Mouse (Mus musculus) testis, adult 2 months (tissue): ENCODE results near the gene Psen2.

Experiments
- CTCF ChIP-seq: fragments of 200-500 bp; IDR thresholded peaks from 2 replicates; pipeline ENCODE4 v1.5.1; 2012; ENCODE audit warnings: low read depth, mild to moderate bottlenecking, inconsistent platforms, low read length, moderate library complexity; ENCODE audit not compliant: control insufficient read depth, insufficient read depth, insufficient replicate concordance
- POLR2A ChIP-seq: fragments of 200-500 bp; IDR thresholded peaks from 2 replicates; pipeline ENCODE4 v1.6.1; 2012; ENCODE audit warnings: low read depth, mild to moderate bottlenecking, inconsistent platforms, low read length, moderate library complexity; ENCODE audit not compliant: control insufficient read depth

GRCm38 (mm10) chr1:180264389-180264788, 1.2 kb upstream of the Psen2 start:
- TF ChIP-seq CTCF (no peak), POLR2A (no peak)
